Mouse (Mus musculus) MEL (cell line): ENCODE data around the gene Ak7. TPM values are rescaled to one million over a fixed set of nuclear protein-coding genes. Genes with fewer than 3 reads are reported as not detected.

ENCODE experiments used
- DNase-seq: peaks from one replicate; pipeline ENCODE4 v3.0.0; 2011; ENCODE audit warnings: low read depth, low spot score
- H3K27ac ChIP-seq: 2 replicates; pipeline ENCODE4 v1.5.1; 2012; ENCODE audit warnings: low read depth, mild to moderate bottlenecking, control low read depth, low read length, moderate library complexity; ENCODE audit not compliant: control insufficient read depth
- H3K27me3 ChIP-seq, 2 experiments: fragments of 150-350 bp in 1 of 2; sonication (generic) in 1 of 2; 2 replicates each; pipeline ENCODE4 v1.6.1; 2012; ENCODE audit warnings: low read length in 2 of 2, mild to moderate bottlenecking in 2 of 2, improper control_type of control experiment in 1 of 2, moderate library complexity in 1 of 2; ENCODE audit not compliant: insufficient read depth in 2 of 2, control insufficient read depth in 1 of 2
- H3K36me3 ChIP-seq, 2 experiments: 2 replicates each; pipeline ENCODE4 v1.6.1; 2012 to 2014; ENCODE audit warnings: low read length in 2 of 2, improper control_type of control experiment in 1 of 2, inconsistent platforms in 1 of 2, mild to moderate bottlenecking in 1 of 2; ENCODE audit not compliant: insufficient read depth in 2 of 2, control insufficient read depth in 1 of 2
- H3K4me1 ChIP-seq, 2 experiments: fragments of 150-350 bp in 1 of 2; sonication (generic) in 1 of 2; 2 replicates each; pipeline ENCODE4 v1.6.1; 2012; ENCODE audit warnings: low read length in 2 of 2, improper control_type of control experiment in 1 of 2, mild to moderate bottlenecking in 1 of 2; ENCODE audit not compliant: insufficient read depth in 2 of 2, control insufficient read depth in 1 of 2
- H3K4me3 ChIP-seq, 2 experiments: fragments of 150-350 bp in 1 of 2; sonication (generic) in 1 of 2; 2 replicates each; pipeline ENCODE4 v1.5.1; 2012; ENCODE audit warnings: low read depth in 2 of 2, low read length in 2 of 2, mild to moderate bottlenecking in 2 of 2, moderate library complexity in 2 of 2, control low read depth in 1 of 2, improper control_type of control experiment in 1 of 2; ENCODE audit not compliant: control insufficient read depth in 1 of 2, insufficient read depth in 1 of 2
- H3K79me2 ChIP-seq: 2 replicates; pipeline ENCODE4 v1.6.1; 2012; ENCODE audit warnings: mild to moderate bottlenecking, low read length, moderate library complexity; ENCODE audit not compliant: control insufficient read depth, poor library complexity, insufficient read depth
- H3K9ac ChIP-seq: 2 replicates; pipeline ENCODE4 v1.6.1; 2012; ENCODE audit warnings: low read depth, mild to moderate bottlenecking, control low read depth, low read length, moderate library complexity; ENCODE audit not compliant: control insufficient read depth, poor library complexity, severe bottlenecking
- H3K9me3 ChIP-seq: fragments of 150-350 bp; sonication (generic); replicated peaks from 2 replicates; pipeline ENCODE4 v1.6.1; 2012; ENCODE audit warnings: mild to moderate bottlenecking, low read length, improper control_type of control experiment, moderate library complexity; ENCODE audit not compliant: insufficient read depth
- BHLHE40 ChIP-seq: IDR thresholded peaks from 2 replicates; pipeline ENCODE4 v1.6.1; 2012; ENCODE audit warnings: low read depth, mild to moderate bottlenecking, inconsistent platforms, low read length, improper control_type of control experiment, borderline replicate concordance
- CTCF ChIP-seq, 3 experiments: IDR thresholded peaks in 2 of 3; conservative IDR thresholded peaks in 1 of 3; 2 replicates each; pipeline ENCODE4 v1.5.1; 2011 to 2012; ENCODE audit warnings: low read length in 3 of 3, low read depth in 2 of 3, mild to moderate bottlenecking in 2 of 3, improper control_type of control experiment in 1 of 3, inconsistent platforms in 1 of 3, mixed read lengths in 1 of 3, moderate library complexity in 1 of 3; ENCODE audit not compliant: control insufficient read depth in 1 of 3, insufficient read depth in 1 of 3, poor library complexity in 1 of 3, severe bottlenecking in 1 of 3
- E2F4 ChIP-seq: IDR thresholded peaks from 2 replicates; pipeline ENCODE4 v1.6.1; 2011; ENCODE audit warnings: low read depth, low read length, improper control_type of control experiment, borderline replicate concordance
- MXI1 ChIP-seq: IDR thresholded peaks from 2 replicates; pipeline ENCODE4 v1.6.1; 2011; ENCODE audit warnings: mild to moderate bottlenecking, low read depth, low read length, improper control_type of control experiment
- MYC ChIP-seq: IDR thresholded peaks from 2 replicates; pipeline ENCODE4 v1.6.1; 2011; ENCODE audit warnings: low read depth, mild to moderate bottlenecking, low read length, improper control_type of control experiment, moderate library complexity
- NRF1 ChIP-seq: IDR thresholded peaks from 2 replicates; pipeline ENCODE4 v1.6.1; 2014; ENCODE audit warnings: low read depth, mild to moderate bottlenecking, inconsistent platforms, low read length, improper control_type of control experiment, moderate library complexity; ENCODE audit not compliant: poor library complexity, insufficient read depth, severe bottlenecking
- POLR2A ChIP-seq, 2 experiments: IDR thresholded peaks; 2 replicates each; pipeline ENCODE4 v1.6.1; 2011 to 2012; ENCODE audit warnings: low read length in 2 of 2, mild to moderate bottlenecking in 2 of 2, control low read depth in 1 of 2, improper control_type of control experiment in 1 of 2, low read depth in 1 of 2, moderate library complexity in 1 of 2; ENCODE audit not compliant: control insufficient read depth in 1 of 2, insufficient read depth in 1 of 2, poor library complexity in 1 of 2
- RCOR1 ChIP-seq: IDR thresholded peaks from 2 replicates; pipeline ENCODE4 v1.6.1; 2012; ENCODE audit warnings: low read depth, mild to moderate bottlenecking, inconsistent platforms, low read length, improper control_type of control experiment
- SIN3A ChIP-seq: IDR thresholded peaks from 2 replicates; pipeline ENCODE4 v1.6.1; 2012; ENCODE audit warnings: low read length, improper control_type of control experiment, inconsistent platforms
- UBTF ChIP-seq: IDR thresholded peaks from 2 replicates; pipeline ENCODE4 v1.6.1; 2012; ENCODE audit warnings: low read depth, mild to moderate bottlenecking, inconsistent platforms, low read length, improper control_type of control experiment, moderate library complexity, borderline replicate concordance; ENCODE audit not compliant: insufficient read depth
- USF1 ChIP-seq: IDR thresholded peaks from 2 replicates; pipeline ENCODE4 v1.6.1; 2014; ENCODE audit warnings: low read depth, mild to moderate bottlenecking, inconsistent platforms, low read length, improper control_type of control experiment, moderate library complexity
- USF2 ChIP-seq, 2 experiments: IDR thresholded peaks; 2 replicates each; pipeline ENCODE4 v1.6.1; 2011 to 2012; ENCODE audit warnings: improper control_type of control experiment in 2 of 2, low read length in 2 of 2, borderline replicate concordance in 1 of 2, inconsistent platforms in 1 of 2, low read depth in 1 of 2, mild to moderate bottlenecking in 1 of 2; ENCODE audit not compliant: insufficient read depth in 1 of 2
- ZC3H11A ChIP-seq: IDR thresholded peaks from 2 replicates; pipeline ENCODE4 v1.6.1; 2012; ENCODE audit warnings: low read depth, mild to moderate bottlenecking, inconsistent platforms, low read length, improper control_type of control experiment
- ZKSCAN1 ChIP-seq: IDR thresholded peaks from 2 replicates; pipeline ENCODE4 v1.6.1; 2012; ENCODE audit warnings: low read depth, mild to moderate bottlenecking, inconsistent platforms, low read length, improper control_type of control experiment, moderate library complexity
- ZNF384 ChIP-seq: IDR thresholded peaks from 2 replicates; pipeline ENCODE4 v1.6.1; 2012; ENCODE audit warnings: low read depth, mild to moderate bottlenecking, inconsistent platforms, low read length, improper control_type of control experiment
- polyA plus RNA-seq, 2 experiments: library from polyadenylated mRNA; stranded (reverse) in 1 of 2; unstranded in 1 of 2; fragments of >175 nt in 1 of 2; fragments of >200 nt in 1 of 2; gene quantifications; 2 replicates each; pipeline versions ENCODE4 v1.2.1 to v1.2.4; 2012; ENCODE audit warnings: low replicate concordance in 2 of 2, low read depth in 1 of 2; ENCODE audit not compliant: insufficient read length in 2 of 2, insufficient read depth in 1 of 2, missing spikeins in 1 of 2
- total RNA-seq: library from RNA; depleted of rRNA; stranded (reverse); fragments of 300-350 nt; gene quantifications from 2 replicates; pipeline ENCODE4 v1.2.3, GENCODE M21; 2012

Gene Ak7
- total and polyA plus RNA-seq, 3 experiments: 0.31 to 0.36 TPM; not detected in 1

GRCm38 (mm10) chr12:105761171-105761570, 55.4 kb downstream of the Ak7 start:
- Histone ChIP-seq H3K9me3 (no peaks in the 10 kb centered on the region), H3K79me2 (no peaks in the 10 kb centered on the region), H3K4me3 (no peak overlapping the region), H3K36me3 (peaks cover 0 to 2% of the 10 kb centered on the region in 2 experiments; a peak in 2 of 4 replicates), H3K27ac (no peak overlapping the region), H3K4me1 (peaks cover 3 to 15% of the 10 kb centered on the region in 2 experiments; a peak in 3 of 4 replicates), H3K9ac (no peak overlapping the region), H3K27me3 (no peaks in the 10 kb centered on the region)
- no peak for DNase-seq
- TF ChIP-seq MYC (no peak), ZKSCAN1 (no peak), SIN3A (no peak)

GRCm38 (mm10) chr12:105761629-105762028, 55.9 kb downstream of the Ak7 start:
- H3K9me3 ChIP-seq: no peaks in the 10 kb centered on the region
- TF ChIP-seq POLR2A (IDR thresholded peaks at IDR 0.05; ENCODE audit: control insufficient read depth in 1 of 2, insufficient read depth in 1 of 2, low read depth in 1 of 2, low read length in 2 of 2, poor library complexity in 1 of 2): no peak
- no peaks in the 10 kb centered on the region for H3K79me2 ChIP-seq
- H3K27me3 ChIP-seq: no peaks in the 10 kb centered on the region
- H3K9ac ChIP-seq: no peak overlapping the region
- H3K4me3 ChIP-seq: no peak overlapping the region
- DNase-seq: no peak
- peaks cover 3 to 15% of the 10 kb centered on the region in 2 experiments; a peak in 3 of 4 replicates for H3K4me1 ChIP-seq
- peaks cover 0 to 2% of the 10 kb centered on the region in 2 experiments; a peak in 2 of 4 replicates for H3K36me3 ChIP-seq
- no peak overlapping the region for H3K27ac ChIP-seq

GRCm38 (mm10) chr12:105769700-105770099, 63.9 kb downstream of the Ak7 start:
- DNase-seq: no peak
- no peaks in the 10 kb centered on the region for H3K79me2 ChIP-seq
- no peak overlapping the region for H3K4me3 ChIP-seq
- TF ChIP-seq E2F4 (no peak), USF2 (IDR thresholded peaks at IDR 0.05; ENCODE audit: borderline replicate concordance in 1 of 2, insufficient read depth in 1 of 2, low read depth in 1 of 2, low read length in 2 of 2) (no peak), MYC (no peak), MXI1 (no peak), BHLHE40 (no peak), NRF1 (no peak), CTCF (IDR thresholded peaks at IDR 0.05 in 2 of 3, conservative IDR thresholded peaks at IDR 0.05 in 1 of 3; ENCODE audit: control insufficient read depth in 1 of 3, insufficient read depth in 1 of 3, low read depth in 2 of 3, low read length in 3 of 3, poor library complexity in 1 of 3, severe bottlenecking in 1 of 3) (no peak), USF1 (no peak), ZNF384 (no peak), RCOR1 (no peak), ZC3H11A (no peak), UBTF (no peak)
- no peaks in the 10 kb centered on the region for H3K9me3 ChIP-seq
- H3K9ac ChIP-seq: no peak overlapping the region
- H3K27me3 ChIP-seq: no peaks in the 10 kb centered on the region
- no peaks in the 10 kb centered on the region for H3K4me1 ChIP-seq
- H3K36me3 ChIP-seq: no peaks in the 10 kb centered on the region
- H3K27ac ChIP-seq: no peak overlapping the region
